Mouse (Mus musculus): ENCODE data around the gene Slc24a4.

DNA sequence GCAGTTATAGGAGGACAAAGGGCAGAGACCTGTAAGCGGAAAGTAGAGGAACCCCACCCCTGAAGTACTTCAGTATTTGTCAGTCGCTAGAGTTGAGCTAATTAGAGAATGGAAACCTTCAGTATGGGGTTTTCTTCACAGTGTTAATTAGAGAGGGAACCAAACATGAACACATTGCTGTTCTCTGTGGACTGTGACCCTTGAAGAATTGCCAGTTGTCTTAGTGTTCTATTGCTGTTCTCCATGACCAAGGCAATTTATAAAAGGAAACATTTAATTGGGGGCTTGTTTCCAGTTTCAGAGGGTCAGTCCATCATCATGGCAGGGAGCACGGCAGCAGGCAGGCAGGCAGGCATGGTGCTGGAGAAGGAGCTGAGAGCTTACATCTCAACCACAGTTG, 107.0 kb downstream of the Slc24a4 start:
- TF ChIP-seq CTCF (IDR thresholded peaks at IDR 0.05; ENCODE audit: borderline replicate concordance, extremely low read depth, insufficient read depth, insufficient read length) (no peak), POLR2A (IDR thresholded peaks at IDR 0.05; ENCODE audit: borderline replicate concordance, extremely low read depth, insufficient read depth, insufficient read length, poor library complexity, severe bottlenecking) (no peak)

All from brain, embryonic 14.5 days (tissue).